Mouse (Mus musculus): Measurements from ENCODE around the gene Atat1.
A peak's percentile ranks its signal among the peaks of the same experiment; 100 is the strongest.

The Atat1 gene

DNA sequence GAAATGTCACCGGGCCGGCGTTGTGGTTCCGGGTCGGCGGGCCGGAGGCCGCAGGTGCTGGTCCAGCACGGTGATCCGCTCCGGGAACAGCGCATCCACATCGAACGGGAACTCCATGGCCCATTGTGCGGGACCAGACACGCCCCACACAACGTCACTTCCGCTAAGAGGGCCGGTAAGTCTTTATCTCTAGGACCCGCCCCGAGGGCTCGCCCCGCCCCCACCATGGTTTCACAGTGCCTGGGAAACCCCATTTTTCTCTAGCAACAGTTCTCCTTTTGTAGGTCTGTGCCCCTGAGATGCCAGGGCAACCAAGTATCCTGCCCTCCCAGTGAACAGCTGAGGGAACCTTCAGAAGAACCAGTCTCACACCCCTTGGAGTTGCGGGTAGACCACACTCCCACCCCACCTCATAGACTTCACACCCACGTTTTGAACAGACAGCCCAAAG is at the start of gene Atat1:
Gene Atat1 (minus strand): TSS at position 157 of the 451 bp plus-strand sequence.
- peak; percentile 70; the same call in 1 of the 2 replicates for TF ChIP-seq GATA4 (IDR thresholded peaks at IDR 0.05; ENCODE audit: insufficient replicate concordance, low read length)

- TF ChIP-seq GATA4 (IDR thresholded peaks at IDR 0.05; ENCODE audit: insufficient replicate concordance, low read length), result no peak
Measured at GRCm38 (mm10) chr17:35958533-35959223, 48.8 kb upstream of the Atat1 start.

DNA sequence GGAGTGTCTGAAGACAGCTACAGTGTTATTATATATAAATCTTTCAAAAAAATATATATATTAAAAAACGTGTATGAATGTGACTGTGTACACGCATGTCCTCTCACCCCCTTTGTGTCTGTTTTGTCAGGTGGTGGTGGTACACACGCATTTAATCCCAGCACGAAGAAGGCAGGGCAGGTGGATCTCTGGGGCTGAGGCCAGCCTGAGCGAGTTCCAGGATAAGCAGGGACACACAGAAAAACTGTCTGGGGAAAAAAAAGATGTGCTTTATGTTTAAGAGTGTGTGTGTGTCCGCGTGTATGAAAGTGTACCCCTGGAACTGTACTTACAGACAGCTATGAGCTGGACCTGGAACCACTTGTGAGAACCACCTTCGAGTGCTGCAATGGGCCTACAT is 44.8 kb upstream of the Atat1 start:
- no peak for TF ChIP-seq GATA4 (IDR thresholded peaks at IDR 0.05; ENCODE audit: insufficient replicate concordance, low read length)

DNA sequence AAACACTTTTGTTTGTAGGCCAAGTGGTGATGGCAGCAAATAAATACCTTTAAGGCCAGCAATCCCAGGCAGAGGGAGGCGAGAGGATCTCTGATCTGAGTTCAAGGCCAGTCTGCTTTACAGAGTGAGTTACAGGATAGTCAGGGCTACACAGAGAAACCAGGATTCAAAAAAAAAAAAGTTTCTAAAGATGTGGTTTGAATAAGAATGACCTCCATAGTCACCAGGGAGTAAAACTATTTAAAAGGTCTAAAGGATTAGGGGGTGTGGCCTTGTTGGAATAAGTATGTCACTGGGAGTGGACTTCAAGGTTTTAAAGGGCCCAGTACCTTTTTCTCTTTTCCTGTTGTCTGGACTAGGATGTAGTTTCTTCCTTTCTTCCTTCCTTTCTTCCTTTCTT is 30.1 kb upstream of the Atat1 start:
- TF ChIP-seq GATA4 (IDR thresholded peaks at IDR 0.05; ENCODE audit: insufficient replicate concordance, low read length), result no peak

DNA sequence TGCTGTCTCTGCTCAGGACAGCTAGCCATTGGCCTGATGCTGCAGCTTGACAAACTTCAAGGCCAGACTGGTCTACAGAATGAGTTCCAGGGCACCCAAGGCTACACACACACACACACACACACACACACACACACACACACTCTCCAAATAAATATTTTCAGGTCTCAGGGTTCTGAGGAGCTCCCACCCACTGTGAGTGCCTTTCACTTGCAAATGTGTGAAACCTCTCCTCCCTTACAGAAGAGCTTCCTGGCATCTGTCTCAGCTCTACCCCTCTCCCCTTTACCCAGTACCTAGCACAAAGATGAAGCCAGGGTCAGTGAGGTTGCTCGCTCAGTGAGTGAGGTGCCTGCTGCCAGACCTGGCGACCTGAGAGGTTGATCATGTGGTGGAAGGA is 29.2 kb upstream of the Atat1 start:
- TF ChIP-seq GATA4 (IDR thresholded peaks at IDR 0.05; ENCODE audit: insufficient replicate concordance, low read length), result no peak

DNA sequence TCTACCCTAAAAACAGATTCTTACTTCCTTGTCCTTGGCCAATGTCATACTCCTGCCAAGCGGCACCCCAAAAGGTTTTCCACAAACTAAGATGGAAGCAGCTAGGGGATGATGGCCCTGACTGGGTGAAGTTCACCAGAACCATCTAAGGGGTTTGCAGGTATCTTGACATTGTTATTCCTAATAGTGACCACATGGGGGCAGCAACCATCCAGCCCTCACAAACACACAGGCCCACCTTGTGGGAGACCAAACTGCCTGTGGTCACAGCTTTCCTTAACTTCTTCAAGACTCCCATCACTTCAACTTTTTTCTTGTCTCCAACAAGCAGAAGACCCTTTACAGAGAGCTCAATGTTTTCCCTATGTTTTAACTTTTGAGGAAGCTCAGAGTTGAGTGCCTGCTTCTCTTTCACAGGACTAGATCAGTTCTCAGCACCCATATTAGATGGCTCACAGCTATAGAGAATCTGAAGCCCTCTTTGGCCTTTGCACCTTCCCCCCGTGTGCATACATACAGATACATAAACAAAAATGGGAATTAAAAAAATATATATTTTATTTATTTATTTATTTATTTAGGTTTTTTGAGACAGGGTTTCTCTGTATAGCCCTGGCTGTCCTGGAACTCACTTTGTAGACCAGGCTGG is 27.9 kb upstream of the Atat1 start:
- no peak for TF ChIP-seq GATA4 (IDR thresholded peaks at IDR 0.05; ENCODE audit: insufficient replicate concordance, low read length)

DNA sequence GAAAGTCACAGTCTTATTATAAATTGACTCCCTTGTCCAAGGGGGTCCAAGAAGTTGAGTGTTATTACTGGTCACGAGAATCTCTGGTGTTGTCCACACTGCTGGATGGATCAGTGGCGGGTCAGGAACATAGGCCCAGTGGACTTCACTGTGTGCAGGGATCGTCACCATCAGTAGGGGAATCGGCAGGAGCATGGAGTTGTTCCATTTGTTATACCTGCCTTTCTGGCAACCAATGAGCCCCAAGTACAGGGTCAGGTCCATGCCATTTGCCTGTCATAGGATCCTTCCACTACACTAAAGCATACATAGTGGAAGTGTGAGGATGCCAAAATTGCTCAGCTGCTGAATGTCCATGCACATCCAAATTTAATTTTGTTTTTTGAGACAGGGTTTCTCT is 22.7 kb upstream of the Atat1 start:
- no peak for TF ChIP-seq GATA4 (IDR thresholded peaks at IDR 0.05; ENCODE audit: insufficient replicate concordance, low read length)

GRCm38 (mm10) chr17:35930627-35931026 is 20.8 kb upstream of the Atat1 start:
- no peak for TF ChIP-seq GATA4 (IDR thresholded peaks at IDR 0.05; ENCODE audit: insufficient replicate concordance, low read length)

GRCm38 (mm10) chr17:35929534-35929933 is 19.7 kb upstream of the Atat1 start:
- TF ChIP-seq GATA4 (IDR thresholded peaks at IDR 0.05; ENCODE audit: insufficient replicate concordance, low read length), result no peak

DNA sequence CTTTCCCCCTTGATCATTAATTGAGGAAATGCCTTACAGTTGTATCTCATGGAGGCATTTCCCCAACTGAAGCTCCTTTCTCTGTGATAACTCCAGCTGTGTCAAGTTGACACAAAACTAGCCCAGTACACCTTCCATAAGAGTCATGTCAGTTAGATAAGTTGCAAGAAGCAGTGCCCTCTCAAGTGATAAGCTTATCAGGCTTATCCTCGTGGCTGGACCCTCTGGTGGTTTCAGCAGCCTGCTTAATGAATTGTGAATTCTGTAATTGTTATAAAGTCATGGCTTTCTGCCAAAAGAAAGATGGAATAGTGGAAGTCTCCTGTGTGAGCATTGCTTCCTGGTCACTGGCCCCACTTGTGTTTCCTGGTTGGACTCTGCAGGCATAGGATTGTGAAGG is 17.6 kb upstream of the Atat1 start:
- no peak for TF ChIP-seq GATA4 (IDR thresholded peaks at IDR 0.05; ENCODE audit: insufficient replicate concordance, low read length)

DNA sequence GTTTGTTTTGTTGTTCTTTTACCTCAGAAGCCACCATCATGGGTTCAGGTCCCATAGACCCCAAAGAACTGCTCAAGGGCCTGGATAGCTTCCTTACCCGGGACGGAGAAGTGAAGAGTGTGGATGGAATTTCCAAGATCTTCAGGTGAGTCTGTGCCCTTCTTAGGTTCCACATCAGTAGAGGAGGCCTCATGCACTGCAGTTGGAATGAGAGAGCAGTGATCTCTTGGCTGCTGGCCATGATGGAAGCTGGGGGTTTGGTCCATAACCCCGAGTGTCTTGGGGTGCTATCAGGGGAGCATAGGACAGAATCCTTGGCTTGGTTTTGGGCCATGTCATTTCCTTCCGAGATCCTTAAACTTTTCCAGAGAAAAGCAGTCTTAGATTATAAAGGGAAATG is 13.4 kb upstream of the Atat1 start:
- no peak for TF ChIP-seq GATA4 (IDR thresholded peaks at IDR 0.05; ENCODE audit: insufficient replicate concordance, low read length)

GRCm38 (mm10) chr17:35922566-35922965 is 12.7 kb upstream of the Atat1 start:
- TF ChIP-seq GATA4 (IDR thresholded peaks at IDR 0.05; ENCODE audit: insufficient replicate concordance, low read length), result no peak

- no peak for TF ChIP-seq GATA4 (IDR thresholded peaks at IDR 0.05; ENCODE audit: insufficient replicate concordance, low read length)
Measured at GRCm38 (mm10) chr17:35921710-35922109, 11.8 kb upstream of the Atat1 start.

DNA sequence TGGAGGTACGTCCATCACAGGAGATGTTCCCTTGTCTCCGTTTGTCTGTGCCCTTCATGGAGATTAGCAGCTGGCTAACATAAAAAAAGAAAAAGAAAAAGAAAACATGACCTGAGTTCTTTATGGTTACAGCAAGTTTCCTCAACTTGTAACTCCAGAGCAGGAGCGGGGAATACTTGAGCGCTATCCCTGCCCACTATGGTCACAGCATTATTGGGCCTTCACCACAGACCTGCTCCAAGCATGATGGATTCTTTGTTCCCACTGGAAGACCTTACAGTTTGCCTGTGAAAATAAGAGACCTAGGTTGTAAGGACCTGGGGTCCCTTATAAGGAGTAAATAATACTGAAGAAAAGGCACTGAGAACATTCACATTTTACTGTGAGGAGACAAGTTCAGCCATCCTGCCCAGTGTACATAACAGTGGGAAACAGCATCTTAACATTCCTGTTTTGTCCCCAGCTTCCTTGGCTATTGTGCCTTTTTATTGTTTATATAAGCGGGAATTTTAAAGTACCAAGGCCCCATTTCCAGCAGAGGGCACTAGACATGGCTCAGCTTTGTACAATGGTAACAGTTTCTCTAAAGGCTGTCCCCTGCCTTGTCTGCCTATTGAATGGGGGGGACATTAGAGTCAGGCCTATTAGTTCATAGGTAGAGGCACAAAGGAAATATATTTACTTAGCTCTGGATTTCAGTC is 11.1 kb upstream of the Atat1 start:
- no peak for TF ChIP-seq GATA4 (IDR thresholded peaks at IDR 0.05; ENCODE audit: insufficient replicate concordance, low read length)

DNA sequence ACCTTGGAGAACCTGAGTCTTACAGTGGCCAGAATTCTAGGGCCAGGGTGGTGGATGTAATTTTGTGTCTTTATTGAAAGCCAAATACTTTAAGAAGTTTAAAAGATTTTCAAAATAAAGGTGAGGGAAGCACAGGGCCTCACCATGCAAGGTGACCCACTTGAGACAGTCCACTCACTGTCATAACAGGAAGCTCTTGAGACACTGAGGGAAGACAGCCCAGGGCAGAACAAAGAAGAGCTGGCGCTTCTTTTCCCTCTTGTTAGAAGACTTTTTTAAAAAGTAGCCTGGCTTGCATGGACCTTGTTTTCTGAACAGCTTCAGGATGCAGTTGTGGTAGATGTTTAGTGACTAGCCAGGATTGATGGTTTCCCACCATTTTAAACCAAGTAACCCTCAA is 10.5 kb upstream of the Atat1 start:
- TF ChIP-seq GATA4 (IDR thresholded peaks at IDR 0.05; ENCODE audit: insufficient replicate concordance, low read length), result no peak

DNA sequence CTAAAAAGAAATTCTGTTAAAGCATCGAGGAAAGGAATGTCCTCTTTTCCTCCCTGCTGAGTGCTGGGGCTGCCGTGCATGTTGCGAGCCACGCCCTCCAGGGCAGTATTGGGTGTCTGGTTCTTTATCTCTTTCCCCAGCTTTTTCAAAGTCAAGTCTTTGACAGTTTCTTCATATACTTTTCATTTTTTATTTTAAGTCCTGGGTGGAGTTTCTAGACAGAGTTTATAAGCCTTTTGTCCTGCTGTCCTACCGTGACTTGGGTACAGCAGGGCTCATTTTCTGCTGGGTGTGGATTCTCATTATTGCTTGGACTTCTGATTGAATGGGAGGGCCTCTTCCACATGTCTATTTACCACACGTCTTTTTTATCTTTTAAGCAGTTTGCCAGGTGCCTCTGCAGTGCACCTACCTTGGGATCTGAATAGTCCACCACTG is 10.0 kb upstream of the Atat1 start:
- TF ChIP-seq GATA4 (IDR thresholded peaks at IDR 0.05; ENCODE audit: insufficient replicate concordance, low read length), result no peak
